Mouse (Mus musculus) frontal cortex, postnatal 10 days (tissue): ENCODE measurements around the gene Gm11541.
"Not testable (repeated sequence)": the region's sequence is repeated elsewhere in the genome, so short reads cannot be mapped to it uniquely, and the experiment has no call there.

Experiments
- DNase-seq, 2 experiments: peaks; one replicate each; pipeline ENCODE4 v3.0.0; 2022; ENCODE audit warnings: low spot score in 2 of 2, mixed read lengths in 1 of 2

The Gm11541 gene

GRCm38 (mm10) chr11:94697140-94697539 is 7.2 kb downstream of the Gm11541 start:
- no peak for DNase-seq

GRCm38 (mm10) chr11:94695508-94695907 is 8.8 kb downstream of the Gm11541 start:
- no peak for DNase-seq

- not testable (repeated sequence) for DNase-seq
Observed at GRCm38 (mm10) chr11:94692502-94692901, 11.8 kb downstream of the Gm11541 start.

GRCm38 (mm10) chr11:94687178-94687577 is 17.1 kb downstream of the Gm11541 start:
- no peak for DNase-seq

- DNase-seq = no peak
Observed at GRCm38 (mm10) chr11:94682427-94682826, 21.9 kb downstream of the Gm11541 start.

- no peak for DNase-seq
Observed at GRCm38 (mm10) chr11:94681640-94682039, 22.7 kb downstream of the Gm11541 start.

GRCm38 (mm10) chr11:94680639-94681038 is 23.7 kb downstream of the Gm11541 start:
- DNase-seq = no peak

GRCm38 (mm10) chr11:94677607-94678145 is 26.6 kb downstream of the Gm11541 start:
- DNase-seq = no peak

GRCm38 (mm10) chr11:94676754-94677606 is 27.3 kb downstream of the Gm11541 start, which contains the start of gene Xylt2:
Gene Xylt2, minus strand, starts transcription at chr11:94677515.
- DNase-seq = peak; percentile 85 to 90

GRCm38 (mm10) chr11:94676308-94676707 is 28.0 kb downstream of the Gm11541 start:
- DNase-seq = no peak

- no peak for DNase-seq
Observed at GRCm38 (mm10) chr11:94675446-94675845, 28.9 kb downstream of the Gm11541 start.

GRCm38 (mm10) chr11:94674984-94675383 is 29.3 kb downstream of the Gm11541 start:
- no peak for DNase-seq

- DNase-seq = no peak
Observed at GRCm38 (mm10) chr11:94665281-94665680, 39.0 kb downstream of the Gm11541 start.

GRCm38 (mm10) chr11:94661344-94661743 is 43.0 kb downstream of the Gm11541 start:
- no peak for DNase-seq

- peak in 1 of 2 experiments; percentile 80 for DNase-seq
Observed at GRCm38 (mm10) chr11:94653663-94654436, 50.4 kb downstream of the Gm11541 start, which contains the start of the genes Mrpl27 and Eme1. Gene Mrpl27, plus strand, starts transcription at chr11:94653767. Gene Eme1, minus strand, starts transcription at chr11:94653964.

- no peak for DNase-seq
Observed at GRCm38 (mm10) chr11:94652973-94653372, 51.3 kb downstream of the Gm11541 start.

- not testable (repeated sequence) for DNase-seq
Observed at GRCm38 (mm10) chr11:94651241-94651640, 53.1 kb downstream of the Gm11541 start.

- no peak for DNase-seq
Observed at GRCm38 (mm10) chr11:94646457-94646856, 57.8 kb downstream of the Gm11541 start.
